Mouse (Mus musculus) kidney, embryonic 16.5 days (tissue): ENCODE results near the gene Fndc3b. TPM values are rescaled to one million over a fixed set of nuclear protein-coding genes. Genes with fewer than 3 reads are reported as not detected.

Experiments
- ATAC-seq: fragments of 200-750 bp; cut with Nextera tagmentation; 2 replicates; pipeline ENCODE4 v1.8.0; 2017; ENCODE audit warnings: moderate TSS enrichment; ENCODE audit not compliant: low FRiP score, low TSS enrichment
- H3K27ac ChIP-seq: fragments of 300-500 bp; sonication (generic); 2 replicates; pipeline ENCODE4 v1.5.1; 2014; ENCODE audit warnings: low read length
- H3K27me3 ChIP-seq: fragments of 300-500 bp; sonication (generic); 2 replicates; pipeline ENCODE4 v1.6.1; 2014; ENCODE audit warnings: low read length, control low read depth, mixed read lengths; ENCODE audit not compliant: insufficient read depth
- H3K36me3 ChIP-seq: fragments of 300-500 bp; sonication (generic); 2 replicates; pipeline ENCODE4 v1.6.1; 2014; ENCODE audit warnings: low read length, control low read depth, mixed read lengths; ENCODE audit not compliant: insufficient read depth
- H3K4me1 ChIP-seq: fragments of 300-500 bp; sonication (generic); 2 replicates; pipeline ENCODE4 v1.6.1; 2014; ENCODE audit warnings: low read length, control low read depth, mixed read lengths; ENCODE audit not compliant: insufficient read depth
- H3K4me2 ChIP-seq: fragments of 300-500 bp; sonication (generic); replicated peaks from 2 replicates; pipeline ENCODE4 v1.6.1; 2014; ENCODE audit warnings: low read depth, low read length
- H3K4me3 ChIP-seq: fragments of 300-500 bp; sonication (generic); 2 replicates; pipeline ENCODE4 v1.5.1; 2014; ENCODE audit warnings: mild to moderate bottlenecking, low read length
- H3K9ac ChIP-seq: fragments of 300-500 bp; sonication (generic); replicated peaks from 2 replicates; pipeline ENCODE4 v1.6.1; 2014; ENCODE audit warnings: low read length
- H3K9me3 ChIP-seq: fragments of 300-500 bp; sonication (generic); 2 replicates; pipeline ENCODE4 v1.6.1; 2016; ENCODE audit warnings: low read length, control low read depth
- WGBS: fragments of 180-500 bp; shearing (Covaris S2); extraction: QIAGEN DNeasy Blood & Tissue Kit; methylation state at CpG from one replicate; pipeline ENCODE4 v1.1.7; 2014; 5-methylcytosine and 5-hydroxymethylcytosine counted together
- polyA plus RNA-seq: library from polyadenylated mRNA; unstranded; fragments of >200 nt; fragmentation: Nextera tagmentation; extraction: Ambion mirVana; gene quantifications from 2 replicates; pipeline ENCODE4 v1.2.1, GENCODE M21; 2015

Fndc3b gene
- polyA plus RNA-seq, 1 experiment from 2014 or later = 30.4 TPM

GRCm38 (mm10) chr3:27557100-27558004 is 153.8 kb downstream of the Fndc3b start:
- Histone ChIP-seq H3K27ac (peak overlapping the region; percentile 96), H3K36me3 (peaks cover 11% of the 10 kb centered on the region), H3K4me2 (peak overlapping the region; percentile 35), H3K9ac (0 out of 2 replicates have a peak overlapping the region, but pooled peaks have one; percentile 19), H3K4me1 (peaks cover 40% of the 10 kb centered on the region), H3K4me3 (no peak overlapping the region), H3K27me3 (no peaks in the 10 kb centered on the region), H3K9me3 (no peaks in the 10 kb centered on the region)
- 48% methylated on average over 4 of the region's 4 CpGs for WGBS
- ATAC-seq = peak; percentile 83

- ATAC-seq = no peak
- H3K4me3 ChIP-seq = no peak overlapping the region
- H3K27me3 ChIP-seq = no peaks in the 10 kb centered on the region
- peaks cover 11% of the 10 kb centered on the region for H3K36me3 ChIP-seq
- 86% methylated on average over 3 of the region's 3 CpGs for WGBS
- H3K4me2 ChIP-seq = no peak overlapping the region
- H3K4me1 ChIP-seq = peaks cover 40% of the 10 kb centered on the region
- H3K9me3 ChIP-seq = no peaks in the 10 kb centered on the region
- H3K9ac ChIP-seq = no peak overlapping the region
- peak overlapping the region; percentile 61; the same call in 1 of the 2 replicates for H3K27ac ChIP-seq
Measured at GRCm38 (mm10) chr3:27555401-27555940, 155.6 kb downstream of the Fndc3b start.

- Histone ChIP-seq H3K4me1 (peaks cover 31% of the 10 kb centered on the region), H3K27ac (peak overlapping the region; percentile 68), H3K4me3 (no peak overlapping the region), H3K9me3 (no peaks in the 10 kb centered on the region), H3K4me2 (no peak overlapping the region), H3K9ac (no peak overlapping the region), H3K36me3 (peaks cover 11% of the 10 kb centered on the region), H3K27me3 (no peaks in the 10 kb centered on the region)
- whole genome bisulfite sequencing = 39% methylated on average over 3 of the region's 3 CpGs
- peak; percentile 44; the same call in 1 of the 2 replicates for ATAC-seq
Measured at GRCm38 (mm10) chr3:27554325-27554724, 156.8 kb downstream of the Fndc3b start.

- peaks cover 26% of the 10 kb centered on the region for H3K4me1 ChIP-seq
Measured at GRCm38 (mm10) chr3:27553781-27554180, 157.3 kb downstream of the Fndc3b start.

GRCm38 (mm10) chr3:27551005-27551404 is 160.1 kb downstream of the Fndc3b start:
- H3K36me3 ChIP-seq = peaks cover 11% of the 10 kb centered on the region
- H3K27ac ChIP-seq = no peak overlapping the region
- H3K4me2 ChIP-seq = no peak overlapping the region
- H3K9me3 ChIP-seq = no peaks in the 10 kb centered on the region
- no peaks in the 10 kb centered on the region for H3K27me3 ChIP-seq
- WGBS = 97% methylated on average over 3 of the region's 3 CpGs
- H3K4me1 ChIP-seq = peaks cover 13% of the 10 kb centered on the region
- no peak overlapping the region for H3K4me3 ChIP-seq
- ATAC-seq = no peak
- H3K9ac ChIP-seq = no peak overlapping the region

More at GRCm38 (mm10) chr3:27553781-27554180, 157.3 kb downstream of the Fndc3b start:
- Histone ChIP-seq H3K4me3 (no peak overlapping the region), H3K27me3 (no peaks in the 10 kb centered on the region), H3K27ac (peak overlapping the region; percentile 68), H3K9me3 (no peaks in the 10 kb centered on the region), H3K9ac (no peak overlapping the region), H3K36me3 (peaks cover 11% of the 10 kb centered on the region), H3K4me2 (no peak overlapping the region)
- ATAC-seq = peak; percentile 36; the same call in 1 of the 2 replicates
- WGBS = 58% methylated on average over 3 of the region's 3 CpGs

- ATAC-seq = no peak
- no peak overlapping the region for H3K4me3 ChIP-seq
- no peaks in the 10 kb centered on the region for H3K9me3 ChIP-seq
- H3K27me3 ChIP-seq = no peaks in the 10 kb centered on the region
- no peak overlapping the region for H3K27ac ChIP-seq
- WGBS = 95% methylated on average over 1 of the region's 1 CpGs
- peaks cover 7% of the 10 kb centered on the region for H3K36me3 ChIP-seq
- H3K4me2 ChIP-seq = no peak overlapping the region
- H3K9ac ChIP-seq = no peak overlapping the region
- peaks cover 13% of the 10 kb centered on the region for H3K4me1 ChIP-seq
Measured at GRCm38 (mm10) chr3:27550409-27550808, 160.7 kb downstream of the Fndc3b start.

- no peak for ATAC-seq
- no peaks in the 10 kb centered on the region for H3K27me3 ChIP-seq
- no peaks in the 10 kb centered on the region for H3K4me1 ChIP-seq
- no peak overlapping the region for H3K4me3 ChIP-seq
- H3K27ac ChIP-seq = no peak overlapping the region
- WGBS = 85% methylated on average over 3 of the region's 3 CpGs
- H3K36me3 ChIP-seq = peaks cover 11% of the 10 kb centered on the region
- no peak overlapping the region for H3K4me2 ChIP-seq
- no peaks in the 10 kb centered on the region for H3K9me3 ChIP-seq
- no peak overlapping the region for H3K9ac ChIP-seq
Measured at GRCm38 (mm10) chr3:27545651-27546050, 165.5 kb downstream of the Fndc3b start.

GRCm38 (mm10) chr3:27544061-27544460 is 167.0 kb downstream of the Fndc3b start:
- Histone ChIP-seq H3K4me2 (no peak overlapping the region), H3K4me3 (no peak overlapping the region), H3K4me1 (no peaks in the 10 kb centered on the region), H3K9ac (no peak overlapping the region), H3K9me3 (no peaks in the 10 kb centered on the region), H3K27ac (no peak overlapping the region), H3K36me3 (peaks cover 16% of the 10 kb centered on the region), H3K27me3 (no peaks in the 10 kb centered on the region)
- no peak for ATAC-seq
- WGBS = 95% methylated on average over 11 of the region's 11 CpGs

GRCm38 (mm10) chr3:27541841-27542240 is 169.3 kb downstream of the Fndc3b start:
- H3K27me3 ChIP-seq = no peaks in the 10 kb centered on the region
- no peak overlapping the region for H3K4me3 ChIP-seq
- H3K4me1 ChIP-seq = no peaks in the 10 kb centered on the region
- ATAC-seq = no peak
- no peak overlapping the region for H3K27ac ChIP-seq
- WGBS = 96% methylated on average over 12 of the region's 12 CpGs
- H3K9me3 ChIP-seq = no peaks in the 10 kb centered on the region
- H3K36me3 ChIP-seq = peaks cover 28% of the 10 kb centered on the region
- H3K9ac ChIP-seq = no peak overlapping the region
- H3K4me2 ChIP-seq = no peak overlapping the region

GRCm38 (mm10) chr3:27541181-27541580 is 169.9 kb downstream of the Fndc3b start:
- no peak for ATAC-seq
- Histone ChIP-seq H3K4me1 (no peaks in the 10 kb centered on the region), H3K4me3 (no peak overlapping the region), H3K27me3 (no peaks in the 10 kb centered on the region), H3K27ac (no peak overlapping the region), H3K9me3 (no peaks in the 10 kb centered on the region), H3K36me3 (peaks cover 30% of the 10 kb centered on the region), H3K9ac (no peak overlapping the region), H3K4me2 (no peak overlapping the region)
- WGBS = 89% methylated on average over 3 of the region's 3 CpGs
